Mouse (Mus musculus): ENCODE data around the gene Slc4a3.
A peak's percentile ranks its signal among the peaks of the same experiment; 100 is the strongest.

Gene Slc4a3

DNA sequence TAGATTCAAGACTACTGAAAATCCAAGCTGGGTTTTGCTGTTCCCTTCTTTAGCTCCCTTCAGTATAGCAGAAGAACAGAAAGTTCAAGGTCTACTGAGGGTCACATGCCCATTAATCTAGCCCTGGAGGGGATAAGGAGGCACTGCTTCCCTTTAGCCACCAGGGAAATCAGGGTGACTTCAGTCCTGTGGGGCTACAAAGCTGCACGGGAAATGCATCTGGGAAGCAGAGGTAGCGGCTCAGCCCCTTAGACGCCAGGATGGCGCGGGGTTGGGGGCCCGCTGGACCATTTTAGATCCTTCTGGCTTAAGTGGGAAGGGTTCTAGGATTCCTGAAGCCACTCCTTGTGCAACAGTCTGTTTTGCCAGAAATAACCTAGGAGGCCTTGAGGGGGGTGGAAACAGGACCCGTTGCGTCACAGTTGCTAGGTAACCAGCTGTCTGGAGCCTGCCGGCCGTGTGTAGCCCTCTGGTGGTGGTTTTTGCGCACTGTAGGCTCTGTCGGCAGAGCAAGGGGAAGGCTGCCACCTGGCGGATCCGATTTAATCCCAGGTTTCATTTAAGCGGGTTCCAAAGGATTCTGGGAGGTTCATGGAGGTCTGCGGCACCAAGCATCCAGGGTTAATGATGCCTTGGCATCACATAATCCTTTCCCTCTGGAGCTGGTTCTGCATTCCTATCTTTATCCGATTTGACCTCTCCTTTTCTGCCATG is 13.3 kb downstream of the Slc4a3 start:
- DNase-seq (ENCODE audit: low spot score in 2 of 2) = peak; percentile 54 to 77

DNA sequence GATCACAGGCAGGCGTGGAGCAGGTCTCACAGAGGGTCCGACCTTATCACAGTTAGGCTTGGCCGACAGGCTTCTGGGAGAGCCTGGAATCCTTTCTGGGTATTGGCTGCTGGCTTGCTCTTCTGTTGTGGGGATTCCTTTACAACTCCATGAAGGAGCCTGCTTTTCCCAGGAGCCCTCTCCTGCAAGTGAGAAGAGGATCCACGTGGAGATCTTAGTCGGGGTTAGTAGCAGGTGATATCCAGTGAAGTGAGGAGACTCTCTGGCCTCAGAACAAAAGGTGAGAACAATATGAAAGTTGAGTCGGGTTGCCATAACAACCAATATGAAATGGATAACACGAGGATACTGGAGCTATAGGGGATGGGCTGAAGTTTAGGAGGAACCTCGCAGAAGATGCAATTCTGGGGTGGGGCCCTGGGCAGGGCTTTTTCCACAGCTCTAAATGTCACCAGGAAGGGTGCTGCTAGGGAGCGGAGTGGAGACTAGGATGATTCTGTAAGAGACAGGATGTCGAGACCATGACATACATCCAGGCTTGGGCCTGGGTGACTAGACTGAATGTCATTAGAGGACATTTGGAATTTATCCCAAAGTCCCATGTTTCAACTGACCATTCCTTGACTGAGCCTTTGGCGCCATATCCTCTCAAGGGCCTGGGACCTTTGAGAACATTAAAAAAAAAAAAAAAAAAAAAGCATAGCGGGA is 14.3 kb downstream of the Slc4a3 start:
- no peak for DNase-seq (ENCODE audit: low spot score in 2 of 2)

DNA sequence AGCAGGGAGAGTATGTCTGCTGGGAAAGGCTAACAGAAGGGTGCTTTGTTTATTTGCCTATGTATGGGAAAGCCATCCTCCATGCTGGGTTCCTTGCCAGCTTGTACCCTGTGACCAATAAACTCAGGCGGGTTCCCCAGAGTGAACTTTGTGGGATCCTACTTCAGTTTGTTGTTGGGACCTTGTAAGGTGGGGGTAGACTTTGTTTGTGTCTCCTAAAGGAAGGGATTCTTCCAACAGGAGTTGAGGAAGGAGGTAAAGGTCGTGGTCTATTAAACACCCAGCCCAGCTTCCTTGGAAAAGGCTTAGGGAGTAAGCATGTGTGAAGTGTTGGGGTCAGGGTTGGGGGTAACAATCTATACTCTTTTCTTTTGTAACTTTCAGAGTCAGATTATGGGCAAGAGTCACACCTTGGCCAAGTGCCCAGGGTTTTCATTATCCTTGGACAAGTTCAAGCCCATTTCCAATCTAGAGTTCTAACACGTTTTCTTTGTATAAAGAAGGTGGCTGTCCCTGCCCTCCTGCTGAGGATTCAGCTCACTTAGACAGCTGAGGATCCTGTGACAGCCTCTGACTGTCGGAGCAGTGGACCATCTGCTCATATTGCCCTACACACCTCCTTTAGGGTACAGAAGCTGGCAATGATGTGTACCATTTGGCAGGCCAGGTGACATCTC is 15.3 kb downstream of the Slc4a3 start:
- DNase-seq (ENCODE audit: low spot score in 2 of 2) = no peak

DNA sequence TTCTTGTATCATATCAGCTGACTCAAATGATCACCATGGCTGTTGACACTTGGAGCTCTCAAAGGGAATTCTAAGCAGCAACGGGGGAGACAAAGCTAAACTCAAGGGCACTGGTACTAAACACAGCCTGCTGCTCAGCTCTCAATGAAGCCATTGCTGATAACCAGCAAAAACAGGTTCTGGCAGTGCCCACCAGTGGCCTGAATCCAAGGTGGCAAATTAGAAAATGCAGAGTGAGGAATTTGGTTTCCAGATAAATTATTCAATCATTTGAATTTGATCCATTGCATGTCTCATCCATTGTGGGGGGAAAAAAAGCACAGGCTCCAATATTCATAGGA is 15.8 kb downstream of the Slc4a3 start:
- no peak for DNase-seq (ENCODE audit: low spot score in 2 of 2)

DNA sequence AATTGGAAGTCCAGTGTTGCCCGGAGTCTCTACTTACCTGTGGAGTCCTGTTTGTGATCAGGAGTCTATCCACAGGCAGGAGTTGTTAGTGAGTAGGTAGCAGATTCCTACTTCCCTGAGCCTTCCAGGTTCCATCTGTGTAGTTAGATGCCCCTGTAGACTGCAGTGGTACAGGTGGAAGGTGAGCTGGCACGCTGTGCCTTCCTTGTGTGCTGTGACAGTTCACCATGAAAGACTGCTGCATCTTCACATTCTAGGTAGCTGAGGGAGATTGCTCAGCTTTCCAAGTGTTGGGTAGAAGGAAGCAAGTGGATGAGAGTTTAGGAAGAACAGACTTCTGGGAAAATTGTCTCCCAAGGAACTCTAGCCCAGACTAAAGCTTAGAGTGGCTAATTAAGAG is 18.0 kb downstream of the Slc4a3 start:
- no peak for DNase-seq (ENCODE audit: low spot score in 2 of 2)

DNA sequence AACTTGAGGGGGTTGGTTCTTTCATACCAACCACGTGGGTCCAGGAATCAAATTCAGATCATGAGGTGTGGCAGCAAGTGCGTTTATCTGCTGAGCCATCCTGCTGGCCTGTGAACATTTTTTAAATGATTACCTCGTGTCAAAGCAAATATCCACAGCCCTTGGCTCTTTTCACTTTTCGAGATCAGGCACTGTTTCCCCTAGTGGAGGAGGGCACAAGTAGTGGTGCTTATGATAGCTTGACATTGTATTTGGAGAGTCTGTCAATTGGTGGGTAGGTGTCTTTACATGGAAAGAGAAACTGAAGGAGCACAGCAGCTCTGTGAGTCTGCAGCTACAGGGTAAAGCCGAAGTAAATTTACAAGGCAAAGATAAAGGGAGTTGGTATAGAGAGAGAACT is 18.9 kb downstream of the Slc4a3 start:
- DNase-seq (ENCODE audit: low spot score in 2 of 2) = no peak

DNA sequence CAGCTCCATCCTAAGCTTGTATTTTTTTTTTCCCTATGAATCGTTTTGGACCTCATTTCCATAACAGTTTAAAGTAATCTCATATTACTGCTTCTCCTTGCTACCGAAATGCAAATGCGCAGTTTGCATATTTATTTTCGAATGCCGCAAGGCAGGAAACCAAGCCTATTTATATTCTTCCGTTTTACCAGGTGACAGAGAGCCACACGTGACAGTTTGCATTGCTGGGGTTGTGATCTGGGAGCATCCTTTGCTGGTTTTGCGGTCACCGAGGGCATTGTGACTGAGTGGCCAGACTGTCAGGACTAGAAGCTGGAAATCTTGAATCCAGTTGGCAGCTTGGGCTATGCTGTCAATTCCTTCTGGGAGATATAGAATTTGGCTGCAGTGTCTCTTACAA is 19.6 kb downstream of the Slc4a3 start:
- DNase-seq (ENCODE audit: low spot score in 2 of 2) = peak in 1 of 2 experiments; percentile 21

DNA sequence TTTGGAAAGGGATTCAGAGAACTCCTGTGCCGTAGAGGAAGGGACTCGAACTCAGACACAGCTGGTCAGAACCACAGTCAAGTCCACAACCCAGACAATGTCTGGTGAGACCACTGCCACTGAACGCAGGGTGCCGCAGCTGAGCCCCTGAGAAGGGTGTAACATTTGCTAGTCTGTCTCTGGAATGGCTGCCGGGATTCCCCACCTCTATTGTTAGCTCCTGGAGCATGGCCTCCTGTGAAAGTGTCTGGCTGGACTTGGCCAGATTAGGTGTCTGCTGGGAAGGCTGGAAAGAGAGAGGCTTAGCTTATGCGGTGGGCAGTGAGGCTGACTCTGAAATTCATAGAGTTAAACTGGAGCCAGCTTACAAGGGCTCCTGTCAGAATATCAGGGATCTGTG is 24.3 kb downstream of the Slc4a3 start:
- DNase-seq (ENCODE audit: low spot score in 2 of 2) = no peak

DNA sequence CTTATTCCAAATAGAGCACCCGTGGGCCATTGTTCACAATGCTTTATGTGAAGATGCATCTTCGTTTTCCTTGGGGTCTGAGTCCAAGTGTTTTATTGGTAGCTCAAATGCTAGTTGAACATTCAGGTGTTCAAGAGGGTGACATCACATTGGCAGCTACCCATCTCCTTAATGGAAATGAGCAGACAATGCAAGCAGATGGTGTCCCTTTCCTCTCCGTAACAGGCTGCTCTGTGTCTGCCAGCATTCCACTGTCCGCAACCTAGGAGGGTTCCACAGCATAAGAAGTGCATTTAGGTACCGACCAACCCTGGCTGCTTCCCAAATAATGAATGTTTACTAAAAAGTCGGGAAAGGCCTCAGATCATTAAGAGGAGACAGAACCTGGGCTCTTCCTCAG is 26.7 kb downstream of the Slc4a3 start:
- DNase-seq (ENCODE audit: low spot score in 2 of 2) = no peak

DNA sequence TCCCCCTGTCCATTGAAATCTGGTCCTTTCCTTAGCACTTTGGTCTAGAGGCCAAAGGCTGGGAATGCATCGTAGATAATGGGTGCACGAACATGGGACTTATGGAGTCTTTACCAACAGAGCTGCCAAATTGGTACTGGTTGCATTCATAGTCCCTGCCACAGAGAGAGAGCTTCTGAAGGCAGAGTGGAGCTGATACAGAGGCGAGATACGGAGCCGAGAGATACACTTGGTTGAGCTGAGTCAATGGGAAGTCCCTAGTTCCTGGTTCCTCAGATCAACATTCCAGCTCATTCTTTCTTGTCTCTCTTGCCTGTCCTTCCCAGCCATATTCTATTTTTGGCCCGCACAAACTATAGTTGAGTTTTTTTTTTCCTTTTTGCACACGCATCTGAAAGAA is 27.6 kb downstream of the Slc4a3 start:
- no peak for DNase-seq (ENCODE audit: low spot score in 2 of 2)

DNA sequence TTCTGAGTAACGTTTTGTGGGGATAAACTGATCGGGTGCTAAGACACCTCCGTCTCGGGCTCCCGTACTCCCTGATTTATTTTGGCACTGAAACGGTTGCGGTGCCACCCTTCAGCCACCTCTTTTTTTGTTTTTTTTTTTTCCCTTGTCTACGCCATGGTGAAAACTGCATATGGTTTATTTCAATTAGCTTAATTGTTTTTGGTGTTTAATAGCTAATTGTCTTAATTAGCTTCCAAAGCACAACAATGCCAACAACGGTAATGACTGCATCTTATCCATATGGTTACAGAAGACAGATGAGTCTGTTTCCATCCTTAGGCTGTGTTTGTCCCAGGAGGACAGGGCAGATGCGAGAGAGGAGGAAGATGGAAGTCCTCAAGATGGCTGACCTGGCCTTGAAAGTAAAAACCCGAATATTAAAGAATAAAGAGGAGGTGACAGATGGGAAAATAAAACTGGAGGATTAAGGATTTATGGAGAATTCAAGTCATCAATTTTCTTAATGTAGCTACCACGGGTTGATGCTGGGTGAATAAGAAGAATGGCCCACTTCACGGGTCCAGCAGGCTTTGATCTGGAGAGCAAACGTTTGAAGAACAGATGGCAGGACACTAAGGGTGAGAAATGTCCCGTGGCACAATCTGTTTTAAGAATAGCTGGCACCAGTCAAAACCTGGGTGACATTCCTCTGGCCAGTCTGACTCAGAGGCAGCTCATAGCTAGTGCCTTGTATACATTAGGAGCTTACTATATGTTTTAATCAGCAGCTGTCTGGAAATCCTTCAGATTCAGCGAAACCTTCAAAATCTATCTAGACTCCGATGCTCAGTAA is 28.6 kb downstream of the Slc4a3 start:
- DNase-seq (ENCODE audit: low spot score in 2 of 2) = no peak

DNA sequence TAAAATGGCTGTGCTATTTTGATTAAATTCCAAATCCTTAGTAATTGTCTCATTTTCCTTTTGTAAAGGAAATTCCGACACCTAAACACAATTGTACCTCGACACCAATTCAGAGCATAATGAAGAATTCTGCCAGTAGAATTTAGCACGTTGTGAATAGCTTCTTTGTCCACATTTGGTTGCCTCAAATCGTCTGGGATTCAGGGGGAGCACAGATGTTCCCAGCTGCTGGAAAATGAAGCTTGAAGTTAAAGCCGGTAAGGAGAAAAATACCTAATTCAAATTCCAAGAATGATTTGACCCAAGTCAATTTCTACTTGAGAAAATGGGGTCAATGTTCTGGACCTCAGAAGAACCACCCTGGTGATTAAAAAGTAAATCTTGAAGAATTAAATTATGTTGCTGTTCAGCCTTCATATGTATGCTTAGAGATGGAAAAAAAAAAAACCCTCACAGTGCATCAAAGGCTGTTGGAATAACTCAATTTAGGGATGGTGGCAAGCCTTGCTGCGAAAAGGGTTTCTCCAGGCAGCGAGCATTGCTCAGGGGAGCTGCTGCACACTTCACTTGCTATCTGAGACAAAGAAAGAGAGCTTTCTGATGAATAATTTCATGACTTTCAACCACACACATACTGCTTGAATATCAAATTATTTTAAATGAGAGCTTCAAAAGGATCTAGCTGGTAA is 36.0 kb downstream of the Slc4a3 start:
- DNase-seq (ENCODE audit: low spot score in 2 of 2) = no peak

DNA sequence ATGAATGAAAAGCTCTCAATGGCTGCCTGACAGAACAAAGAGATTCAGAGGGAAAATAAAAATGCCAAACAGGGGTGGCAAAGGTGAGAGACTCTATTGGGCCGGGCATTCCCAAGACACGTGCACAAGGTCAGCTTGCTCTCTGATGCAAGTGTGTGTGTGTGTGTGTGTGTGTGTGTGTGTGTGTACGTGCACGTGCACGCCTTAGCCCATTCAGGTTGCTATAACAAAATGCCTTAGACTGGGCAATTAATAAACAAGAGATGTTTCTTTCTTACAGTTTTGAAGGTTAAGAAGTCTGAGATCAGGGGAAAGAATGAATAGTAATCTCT is 36.5 kb downstream of the Slc4a3 start:
- no peak for DNase-seq (ENCODE audit: low spot score in 2 of 2)

DNA sequence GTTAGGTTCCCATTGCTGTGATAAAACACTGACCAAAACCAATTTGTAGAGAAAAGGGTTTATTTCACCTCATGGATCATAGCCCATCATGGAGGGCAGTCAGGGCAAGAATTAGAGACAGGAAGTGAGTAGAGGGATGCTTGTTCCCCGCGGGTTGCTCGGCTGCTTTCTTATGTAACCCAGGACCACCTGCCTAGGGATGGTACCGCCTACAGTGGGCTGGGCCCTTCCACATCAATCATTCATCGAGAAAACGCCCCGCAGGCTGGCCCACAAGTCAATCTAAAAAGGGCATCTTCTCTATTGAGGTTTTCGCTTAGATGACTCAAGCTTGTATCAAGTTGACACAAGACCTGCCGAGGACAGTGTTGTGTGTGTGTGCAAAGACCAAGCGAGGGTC is 37.0 kb downstream of the Slc4a3 start:
- no peak for DNase-seq (ENCODE audit: low spot score in 2 of 2)

DNA sequence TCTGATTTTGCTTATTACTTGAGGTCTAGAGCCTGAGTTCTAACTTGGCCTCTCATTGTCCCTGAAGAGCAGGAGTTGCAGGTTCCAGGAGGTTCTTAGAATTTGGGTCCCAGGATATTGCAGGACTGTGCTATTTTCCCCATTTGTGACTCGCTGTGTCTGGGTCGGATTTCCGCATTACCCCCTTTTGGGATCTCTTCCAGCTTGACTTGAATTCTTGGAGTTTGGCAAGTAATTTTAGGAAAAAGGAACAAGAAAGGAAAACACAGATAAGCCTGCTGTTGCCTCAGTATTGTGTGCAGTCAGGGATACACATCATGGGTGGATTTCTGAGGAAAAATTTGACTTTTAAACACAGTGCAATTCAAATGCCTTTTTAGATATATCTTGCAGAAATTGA is 40.7 kb downstream of the Slc4a3 start:
- DNase-seq (ENCODE audit: low spot score in 2 of 2) = no peak

DNA sequence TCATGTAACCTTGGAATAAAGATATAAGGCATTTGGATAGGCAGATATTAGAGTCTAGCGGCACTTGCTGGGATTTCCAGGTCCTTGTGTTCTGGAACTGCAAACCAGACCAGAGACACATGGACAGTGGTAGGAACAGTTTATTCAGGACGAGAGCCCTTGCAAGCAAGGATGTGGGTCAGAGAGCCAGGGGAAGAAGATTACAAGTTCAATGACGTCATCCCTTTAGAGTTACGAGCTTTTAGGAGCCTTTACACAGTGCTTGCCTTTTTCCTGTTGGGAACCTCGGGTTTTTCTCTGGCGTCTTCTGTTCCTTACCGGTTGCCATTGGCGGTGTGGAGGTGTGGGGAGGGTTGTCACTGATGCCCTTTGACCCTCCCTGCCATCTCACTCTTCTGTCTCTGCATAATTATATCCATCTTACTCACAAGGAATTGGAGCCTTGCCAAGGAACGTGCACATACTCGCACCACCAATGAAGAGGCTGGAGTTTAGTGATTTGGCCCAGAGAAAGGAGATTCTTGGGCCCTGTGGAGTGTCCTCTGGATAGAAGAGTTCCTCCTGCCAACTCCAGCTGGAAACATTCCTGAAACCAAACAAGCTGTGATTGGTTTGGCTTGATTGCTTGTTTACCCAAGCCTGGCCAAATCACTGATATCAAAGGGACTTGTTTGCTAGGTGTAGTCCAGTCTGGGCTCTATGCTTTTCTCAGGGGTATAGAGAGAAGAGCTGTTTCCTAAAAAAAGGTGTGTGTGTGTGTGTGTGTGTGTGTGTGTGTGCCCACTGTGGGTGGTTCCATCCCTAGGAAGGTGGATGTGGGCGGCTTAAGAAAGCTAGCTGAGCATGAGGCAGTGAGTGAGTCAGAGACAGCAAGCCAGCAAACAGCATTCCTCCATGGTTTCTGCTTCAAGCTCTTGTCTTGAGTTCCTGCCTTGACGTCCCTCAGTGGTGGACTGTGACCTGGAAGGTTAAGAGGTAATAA is 42.0 kb downstream of the Slc4a3 start:
- DNase-seq (ENCODE audit: low spot score in 2 of 2) = no peak

DNA sequence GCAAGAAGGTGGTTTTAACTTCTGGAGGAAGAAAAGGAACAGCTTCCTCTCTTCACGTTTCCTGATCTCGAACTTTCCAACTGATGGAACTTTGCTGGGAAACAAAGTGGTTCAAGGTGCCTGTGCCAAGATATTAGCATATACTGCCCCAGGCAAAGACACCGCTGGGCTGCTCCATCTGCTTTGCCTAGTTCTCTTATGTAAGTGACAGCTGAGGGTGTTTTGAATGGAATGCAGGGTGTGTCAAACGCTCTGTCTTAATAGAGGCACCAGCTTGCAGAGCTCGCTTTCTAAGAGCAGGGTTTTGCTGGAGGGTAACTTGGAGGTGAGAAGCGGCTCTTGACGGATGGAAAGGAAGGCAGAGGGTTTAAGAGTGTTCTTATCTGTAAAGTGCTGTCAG is 42.8 kb downstream of the Slc4a3 start:
- DNase-seq (ENCODE audit: low spot score in 2 of 2) = no peak

DNA sequence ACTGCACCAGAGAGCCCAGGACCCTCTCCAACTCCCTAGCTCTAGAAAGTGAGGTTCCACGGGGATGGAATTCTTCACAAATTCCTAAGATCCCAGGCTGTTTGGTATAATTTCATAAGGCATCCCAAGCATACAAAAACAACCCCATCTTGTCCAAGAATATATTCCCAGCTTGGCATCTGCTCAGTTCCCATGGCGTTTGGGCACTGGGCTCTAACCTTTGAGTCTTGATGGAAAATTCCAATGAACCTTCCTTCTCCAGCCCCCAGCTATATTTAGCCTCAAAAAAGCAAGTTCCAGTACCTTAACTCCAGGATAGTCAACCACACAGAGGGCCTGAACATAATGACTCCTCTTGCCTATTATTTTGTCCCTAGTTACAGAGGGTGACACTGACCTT is 43.9 kb downstream of the Slc4a3 start:
- no peak for DNase-seq (ENCODE audit: low spot score in 2 of 2)

DNA sequence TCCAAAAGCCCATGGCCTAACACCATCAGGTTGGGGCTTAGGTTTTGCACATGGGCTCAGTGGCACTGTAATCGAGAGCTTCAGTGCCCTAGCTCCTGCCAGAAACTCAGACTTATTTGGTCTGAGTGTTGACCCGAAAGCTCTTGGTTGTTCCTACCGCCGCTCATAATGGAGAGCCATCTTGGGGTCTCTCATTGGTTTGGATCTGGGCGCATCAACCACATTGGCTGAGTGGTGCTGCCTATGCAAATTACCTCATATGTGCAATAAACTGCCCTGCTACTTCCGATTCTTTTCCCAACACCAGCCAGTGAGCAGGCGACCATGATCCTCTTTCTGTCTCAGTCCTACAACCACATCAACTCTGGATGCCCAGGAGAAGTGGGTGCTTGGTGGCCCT is 47.9 kb downstream of the Slc4a3 start:
- no peak for DNase-seq (ENCODE audit: low spot score in 2 of 2)

DNA sequence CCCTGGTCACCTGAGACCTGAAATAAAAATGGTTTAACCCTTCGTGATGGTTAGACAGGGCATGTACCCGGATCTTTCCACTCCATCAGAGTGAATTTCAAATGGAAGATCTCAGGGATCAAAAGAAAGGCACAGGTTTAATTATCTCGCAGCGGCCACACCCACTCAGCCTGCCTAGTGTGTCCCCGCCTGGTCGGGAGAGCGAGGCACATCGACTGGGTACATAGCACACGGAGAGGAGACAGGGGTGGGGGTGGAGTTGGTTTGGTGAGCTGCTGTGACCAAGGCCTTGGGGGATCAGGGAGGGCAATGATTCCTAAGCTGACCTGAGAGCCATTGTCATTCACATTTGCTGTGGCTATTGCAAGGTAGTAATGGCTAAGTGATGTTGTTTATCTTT is 48.8 kb downstream of the Slc4a3 start:
- DNase-seq (ENCODE audit: low spot score in 2 of 2) = no peak

DNA sequence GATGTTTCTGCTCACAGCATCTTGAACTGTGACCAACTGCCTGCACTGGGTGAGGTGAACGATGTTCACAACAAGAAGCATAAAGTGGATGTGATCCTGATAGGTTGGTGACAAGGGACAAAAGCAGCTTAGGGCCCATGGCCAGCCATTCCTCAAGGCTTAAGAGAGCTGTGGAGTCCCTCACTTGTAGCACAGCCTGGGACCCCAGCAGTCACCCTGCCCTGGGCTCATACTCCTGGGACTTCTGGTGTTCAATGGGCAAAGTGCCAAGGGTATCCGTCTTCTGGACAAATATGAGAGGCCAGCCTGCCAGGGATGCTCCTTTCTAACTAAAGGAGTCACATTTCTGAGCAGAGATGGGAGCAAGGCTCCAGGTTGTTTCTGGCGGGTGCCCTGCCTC is 49.9 kb downstream of the Slc4a3 start:
- no peak for DNase-seq (ENCODE audit: low spot score in 2 of 2)
